Mouse (Mus musculus): Measurements from ENCODE around the gene Tmed2. TPM values are rescaled to one million over a fixed set of nuclear protein-coding genes. Genes with fewer than 3 reads are reported as not detected.
"Not testable (repeated sequence)": the region's sequence is repeated elsewhere in the genome, so short reads cannot be mapped to it uniquely, and the experiment has no call there.

Gene Tmed2
- total and polyA plus RNA-seq, 2 experiments from 2014 or later: 228 to 326 TPM

GRCm38 (mm10) chr5:124498221-124498876 lies 42.1 kb upstream of the Tmed2 start:
- no peak for ATAC-seq (ENCODE audit: low FRiP score)
- Histone ChIP-seq H3K36me3 (ENCODE audit: insufficient read depth, low read length) (peaks cover 40% of the 10 kb centered on the region), H3K4me1 (ENCODE audit: insufficient read depth, low read length) (no peaks in the 10 kb centered on the region), H3K27ac (ENCODE audit: low read depth, low read length) (no peak overlapping the region), H3K4me3 (ENCODE audit: low read depth, low read length) (no peak overlapping the region), H3K4me2 (ENCODE audit: low read depth, low read length, poor library complexity, severe bottlenecking) (no peak overlapping the region), H3K27me3 (ENCODE audit: insufficient read depth, low read length) (no peaks in the 10 kb centered on the region), H3K9ac (replicated peaks; ENCODE audit: low read length, poor library complexity, severe bottlenecking) (no peak overlapping the region), H3K9me3 (ENCODE audit: low read length) (no peaks in the 10 kb centered on the region)
- no peak for DNase-seq (ENCODE audit: low spot score)
- TF ChIP-seq CTCF (IDR thresholded peaks at IDR 0.05): no peak
- WGBS: 72% methylated on average over 9 of the region's 9 CpGs

GRCm38 (mm10) chr5:124499001-124499400 lies 41.5 kb upstream of the Tmed2 start:
- peaks cover 35% of the 10 kb centered on the region for H3K36me3 ChIP-seq (ENCODE audit: insufficient read depth, low read length)
- H3K9ac ChIP-seq (replicated peaks; ENCODE audit: low read length, poor library complexity, severe bottlenecking): no peak overlapping the region
- WGBS: 29% methylated on average over 5 of the region's 5 CpGs
- TF ChIP-seq CTCF (IDR thresholded peaks at IDR 0.05): no peak
- H3K4me1 ChIP-seq (ENCODE audit: insufficient read depth, low read length): no peaks in the 10 kb centered on the region
- H3K27ac ChIP-seq (ENCODE audit: low read depth, low read length): no peak overlapping the region
- DNase-seq (ENCODE audit: low spot score) (no peak), ATAC-seq (ENCODE audit: low FRiP score) (no peak)
- no peaks in the 10 kb centered on the region for H3K27me3 ChIP-seq (ENCODE audit: insufficient read depth, low read length)
- no peaks in the 10 kb centered on the region for H3K9me3 ChIP-seq (ENCODE audit: low read length)
- no peak overlapping the region for H3K4me2 ChIP-seq (ENCODE audit: low read depth, low read length, poor library complexity, severe bottlenecking)
- no peak overlapping the region for H3K4me3 ChIP-seq (ENCODE audit: low read depth, low read length)

- DNase-seq (ENCODE audit: low spot score); H3K4me3 ChIP-seq (ENCODE audit: low read depth, low read length); H3K9ac ChIP-seq (replicated peaks; ENCODE audit: low read length, poor library complexity, severe bottlenecking); H3K27ac ChIP-seq (ENCODE audit: low read depth, low read length); H3K27me3 ChIP-seq (ENCODE audit: insufficient read depth, low read length); H3K9me3 ChIP-seq (ENCODE audit: low read length); H3K4me1 ChIP-seq (ENCODE audit: insufficient read depth, low read length); ATAC-seq (ENCODE audit: low FRiP score); H3K4me2 ChIP-seq (ENCODE audit: low read depth, low read length, poor library complexity, severe bottlenecking): not testable (repeated sequence)
- H3K36me3 ChIP-seq (ENCODE audit: insufficient read depth, low read length): peaks cover 34% of the 10 kb centered on the region
- 84% methylated on average over 2 of the region's 4 CpGs for WGBS
Measured at GRCm38 (mm10) chr5:124500037-124500436, 40.5 kb upstream of the Tmed2 start.

DNA sequence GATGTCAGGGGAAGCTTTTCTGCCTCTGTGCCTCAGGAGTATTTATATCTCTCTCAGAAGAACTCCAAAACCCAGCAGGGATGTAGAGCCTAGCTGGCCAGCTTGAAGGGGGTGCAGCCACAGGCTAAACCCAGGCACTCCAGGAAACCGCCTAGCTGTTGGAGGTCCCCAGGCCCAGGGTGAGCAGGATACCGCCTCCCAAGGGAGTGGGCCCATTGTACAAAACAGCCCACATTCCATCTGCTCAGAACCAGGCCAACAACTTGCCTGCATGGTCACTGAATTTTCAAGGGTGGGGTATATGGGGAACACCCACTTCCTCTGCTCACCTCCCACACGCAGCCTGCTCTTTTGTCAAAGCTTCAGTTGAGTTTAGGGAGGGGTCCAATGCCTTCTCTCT lies 39.9 kb upstream of the Tmed2 start:
- 96% methylated on average over 3 of the region's 3 CpGs for WGBS
- peaks cover 31% of the 10 kb centered on the region for H3K36me3 ChIP-seq (ENCODE audit: insufficient read depth, low read length)
- ATAC-seq (ENCODE audit: low FRiP score) (no peak), DNase-seq (ENCODE audit: low spot score) (no peak)
- no peaks in the 10 kb centered on the region for H3K9me3 ChIP-seq (ENCODE audit: low read length)
- no peaks in the 10 kb centered on the region for H3K27me3 ChIP-seq (ENCODE audit: insufficient read depth, low read length)
- no peak overlapping the region for H3K4me3 ChIP-seq (ENCODE audit: low read depth, low read length)
- H3K9ac ChIP-seq (replicated peaks; ENCODE audit: low read length, poor library complexity, severe bottlenecking): no peak overlapping the region
- TF ChIP-seq CTCF (IDR thresholded peaks at IDR 0.05): no peak
- no peak overlapping the region for H3K27ac ChIP-seq (ENCODE audit: low read depth, low read length)
- no peak overlapping the region for H3K4me2 ChIP-seq (ENCODE audit: low read depth, low read length, poor library complexity, severe bottlenecking)
- H3K4me1 ChIP-seq (ENCODE audit: insufficient read depth, low read length): no peaks in the 10 kb centered on the region

GRCm38 (mm10) chr5:124501541-124501940 lies 39.0 kb upstream of the Tmed2 start:
- Histone ChIP-seq H3K4me2 (ENCODE audit: low read depth, low read length, poor library complexity, severe bottlenecking) (no peak overlapping the region), H3K27me3 (ENCODE audit: insufficient read depth, low read length) (no peaks in the 10 kb centered on the region), H3K36me3 (ENCODE audit: insufficient read depth, low read length) (peaks cover 25% of the 10 kb centered on the region), H3K4me3 (ENCODE audit: low read depth, low read length) (no peak overlapping the region), H3K4me1 (ENCODE audit: insufficient read depth, low read length) (no peaks in the 10 kb centered on the region), H3K9ac (replicated peaks; ENCODE audit: low read length, poor library complexity, severe bottlenecking) (no peak overlapping the region), H3K9me3 (ENCODE audit: low read length) (no peaks in the 10 kb centered on the region), H3K27ac (ENCODE audit: low read depth, low read length) (no peak overlapping the region)
- DNase-seq (ENCODE audit: low spot score) (no peak), ATAC-seq (ENCODE audit: low FRiP score) (no peak)
- no peak for TF ChIP-seq CTCF (IDR thresholded peaks at IDR 0.05)
- WGBS: 94% methylated on average over 10 of the region's 10 CpGs

- Histone ChIP-seq H3K27ac (ENCODE audit: low read depth, low read length) (no peak overlapping the region), H3K36me3 (ENCODE audit: insufficient read depth, low read length) (peaks cover 16% of the 10 kb centered on the region), H3K4me1 (ENCODE audit: insufficient read depth, low read length) (no peaks in the 10 kb centered on the region), H3K27me3 (ENCODE audit: insufficient read depth, low read length) (no peaks in the 10 kb centered on the region), H3K4me2 (ENCODE audit: low read depth, low read length, poor library complexity, severe bottlenecking) (no peak overlapping the region), H3K4me3 (ENCODE audit: low read depth, low read length) (no peak overlapping the region), H3K9me3 (ENCODE audit: low read length) (no peaks in the 10 kb centered on the region), H3K9ac (replicated peaks; ENCODE audit: low read length, poor library complexity, severe bottlenecking) (no peak overlapping the region)
- 64% methylated on average over 14 of the region's 14 CpGs for WGBS
- no peak for TF ChIP-seq CTCF (IDR thresholded peaks at IDR 0.05)
- no peak for DNase-seq (ENCODE audit: low spot score)
- ATAC-seq (ENCODE audit: low FRiP score): no peak
Measured at GRCm38 (mm10) chr5:124503742-124504141, 36.8 kb upstream of the Tmed2 start.

All from midbrain, postnatal 0 days (tissue).